Mouse (Mus musculus): ENCODE results near the gene Nav1. TPM values are rescaled to one million over a fixed set of nuclear protein-coding genes. Genes with fewer than 3 reads are reported as not detected.

The Nav1 gene
- polyA plus RNA-seq, 1 experiment = 16.3 TPM

DNA sequence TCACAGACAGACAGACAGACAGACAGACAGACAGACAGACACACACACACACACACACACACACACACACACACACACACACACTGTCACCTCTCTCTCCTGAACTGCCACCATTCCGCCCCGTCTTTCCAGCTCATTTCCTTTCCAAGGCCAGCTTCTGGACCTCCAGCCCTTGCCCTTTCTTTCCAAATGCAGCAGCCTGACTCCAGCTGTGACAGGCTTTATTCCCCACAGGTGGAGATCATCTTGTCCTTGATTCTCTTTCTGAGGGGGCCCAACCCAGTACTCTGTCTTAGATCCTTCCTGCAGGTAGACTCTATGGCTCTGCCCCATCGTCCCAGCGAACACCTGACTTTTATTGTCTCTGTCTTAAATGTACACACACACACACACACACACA, 53.5 kb downstream of the Nav1 start:
- no peak for TF ChIP-seq CTCF (IDR thresholded peaks at IDR 0.05; ENCODE audit: extremely low read depth, insufficient read depth, insufficient read length, insufficient replicate concordance)
- no peak for TF ChIP-seq POLR2A (IDR thresholded peaks at IDR 0.05; ENCODE audit: low read depth, low read length)
- Histone ChIP-seq H3K4me1 (ENCODE audit: control insufficient read depth, insufficient read depth, insufficient read length) (no peaks in the 10 kb centered on the region), H3K27me3 (ENCODE audit: control insufficient read depth, insufficient read depth, low read length) (no peaks in the 10 kb centered on the region), H3K27ac (ENCODE audit: insufficient read depth, low read length) (no peak overlapping the region), H3K36me3 (ENCODE audit: control insufficient read depth, insufficient read depth, low read length) (no peaks in the 10 kb centered on the region), H3K4me3 (ENCODE audit: extremely low read depth, insufficient read depth, insufficient read length) (no peak overlapping the region)
- no peak for DNase-seq (ENCODE audit: low read depth in 1 of 2, low spot score in 2 of 2)
- WGBS = 80% methylated on average over 4 of the region's 4 CpGs

DNA sequence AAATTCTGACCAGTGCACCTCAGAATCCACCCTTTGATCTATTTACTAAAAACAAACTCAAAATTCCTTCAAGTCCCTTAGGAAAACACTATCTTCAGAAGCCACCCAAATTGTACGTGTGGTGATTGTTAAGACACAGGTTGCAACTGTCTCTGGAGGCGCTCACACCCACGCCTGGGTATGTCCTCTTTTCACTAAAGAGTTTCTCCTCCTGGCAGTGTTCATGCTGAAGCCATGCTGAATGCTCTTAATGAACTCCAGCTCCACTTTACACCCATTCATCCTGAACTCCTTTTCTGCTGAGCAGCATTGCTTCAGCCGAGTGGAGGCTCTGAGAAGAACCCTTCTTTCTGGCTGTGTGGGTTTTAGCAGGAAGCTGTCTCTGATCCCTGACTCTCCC, 53.9 kb downstream of the Nav1 start:
- 79% methylated on average over 4 of the region's 4 CpGs for WGBS
- Histone ChIP-seq H3K4me3 (ENCODE audit: extremely low read depth, insufficient read depth, insufficient read length) (no peak overlapping the region), H3K36me3 (ENCODE audit: control insufficient read depth, insufficient read depth, low read length) (no peaks in the 10 kb centered on the region)

DNA sequence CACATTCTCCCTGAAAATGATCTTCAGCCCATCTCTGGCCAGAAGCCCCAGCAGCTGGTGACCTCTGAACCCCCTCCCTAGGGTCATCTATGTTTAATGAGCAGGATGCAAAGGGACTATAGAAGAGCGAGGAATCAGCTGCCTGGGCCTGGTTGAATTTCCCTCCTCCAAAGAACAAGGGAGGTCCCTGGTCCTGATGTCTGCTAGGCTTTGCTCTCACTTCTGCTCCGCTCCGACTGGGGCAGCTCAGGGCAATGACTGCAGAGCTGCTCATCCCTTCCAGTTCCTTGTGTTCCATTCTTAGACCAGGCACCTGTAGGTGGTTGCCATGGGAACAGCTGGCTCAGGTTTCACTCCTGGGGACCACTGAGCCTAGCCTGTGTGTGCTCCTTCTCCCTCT, 56.2 kb downstream of the Nav1 start:
- Histone ChIP-seq H3K27ac (ENCODE audit: insufficient read depth, low read length) (no peak overlapping the region), H3K4me3 (ENCODE audit: extremely low read depth, insufficient read depth, insufficient read length) (no peak overlapping the region), H3K27me3 (ENCODE audit: control insufficient read depth, insufficient read depth, low read length) (no peaks in the 10 kb centered on the region), H3K4me1 (ENCODE audit: control insufficient read depth, insufficient read depth, insufficient read length) (no peaks in the 10 kb centered on the region), H3K36me3 (ENCODE audit: control insufficient read depth, insufficient read depth, low read length) (no peaks in the 10 kb centered on the region)
- TF ChIP-seq CTCF (IDR thresholded peaks at IDR 0.05; ENCODE audit: extremely low read depth, insufficient read depth, insufficient read length, insufficient replicate concordance) (no peak), POLR2A (IDR thresholded peaks at IDR 0.05; ENCODE audit: low read depth, low read length) (no peak)
- no peak for DNase-seq (ENCODE audit: low read depth in 1 of 2, low spot score in 2 of 2)
- 85% methylated on average over 3 of the region's 3 CpGs for WGBS

More for the DNA sequence above, 53.9 kb downstream of the Nav1 start:
- no peaks in the 10 kb centered on the region for H3K27me3 ChIP-seq (ENCODE audit: control insufficient read depth, insufficient read depth, low read length)
- no peak for TF ChIP-seq POLR2A (IDR thresholded peaks at IDR 0.05; ENCODE audit: low read depth, low read length)
- no peak for TF ChIP-seq CTCF (IDR thresholded peaks at IDR 0.05; ENCODE audit: extremely low read depth, insufficient read depth, insufficient read length, insufficient replicate concordance)
- no peak for DNase-seq (ENCODE audit: low read depth in 1 of 2, low spot score in 2 of 2)
- H3K27ac ChIP-seq (ENCODE audit: insufficient read depth, low read length) = no peak overlapping the region
- no peaks in the 10 kb centered on the region for H3K4me1 ChIP-seq (ENCODE audit: control insufficient read depth, insufficient read depth, insufficient read length)

DNA sequence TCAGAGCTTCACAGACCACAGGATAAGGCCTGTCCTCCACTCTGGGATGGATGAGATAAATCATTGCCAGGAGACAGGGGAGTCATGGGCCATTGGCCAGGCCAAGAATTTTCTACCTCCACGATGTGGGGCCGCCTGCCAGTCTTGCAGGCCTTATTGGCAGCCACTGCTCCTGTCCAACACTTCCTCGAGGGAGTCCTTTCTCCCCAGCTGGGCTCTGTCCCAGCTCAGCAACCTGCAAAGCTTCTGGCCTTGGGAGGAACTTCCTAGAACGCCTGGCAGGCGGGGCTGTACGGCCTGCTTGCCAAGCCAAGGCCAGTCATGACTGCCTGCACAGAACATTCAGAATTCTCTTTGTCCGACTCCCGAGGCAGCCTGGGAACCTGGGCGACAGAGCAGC, 58.3 kb downstream of the Nav1 start:
- WGBS = 78% methylated on average over 9 of the region's 9 CpGs
- H3K4me1 ChIP-seq (ENCODE audit: control insufficient read depth, insufficient read depth, insufficient read length) = no peaks in the 10 kb centered on the region

DNA sequence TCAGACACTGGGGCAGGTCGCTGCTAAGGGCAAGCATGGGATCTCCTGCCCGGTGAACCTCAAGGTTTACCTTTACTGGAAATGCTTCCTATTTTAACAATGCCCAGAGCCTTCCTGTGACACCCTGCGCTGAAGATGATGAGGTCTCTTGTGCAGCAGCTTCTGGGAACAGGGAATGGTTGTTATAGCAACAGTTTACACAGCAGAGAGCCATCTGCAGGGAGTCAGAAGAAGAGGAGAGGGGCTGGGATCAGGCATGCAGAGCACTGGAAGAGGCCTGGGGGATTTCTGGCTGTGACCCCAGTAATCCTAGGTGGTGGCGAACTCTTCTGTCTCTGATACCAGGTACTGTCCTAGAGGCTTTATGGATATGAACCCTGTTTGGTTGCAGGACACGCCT, 61.0 kb downstream of the Nav1 start:
- Histone ChIP-seq H3K4me1 (ENCODE audit: control insufficient read depth, insufficient read depth, insufficient read length) (no peaks in the 10 kb centered on the region), H3K4me3 (ENCODE audit: extremely low read depth, insufficient read depth, insufficient read length) (no peak overlapping the region), H3K36me3 (ENCODE audit: control insufficient read depth, insufficient read depth, low read length) (no peaks in the 10 kb centered on the region), H3K27ac (ENCODE audit: insufficient read depth, low read length) (no peak overlapping the region), H3K27me3 (ENCODE audit: control insufficient read depth, insufficient read depth, low read length) (no peaks in the 10 kb centered on the region)
- no peak for TF ChIP-seq CTCF (IDR thresholded peaks at IDR 0.05; ENCODE audit: extremely low read depth, insufficient read depth, insufficient read length, insufficient replicate concordance)
- TF ChIP-seq POLR2A (IDR thresholded peaks at IDR 0.05; ENCODE audit: low read depth, low read length) = no peak
- WGBS = 94% methylated on average over 5 of the region's 5 CpGs
- DNase-seq (ENCODE audit: low read depth in 1 of 2, low spot score in 2 of 2) = no peak

More for the DNA sequence above, 58.3 kb downstream of the Nav1 start:
- Histone ChIP-seq H3K36me3 (ENCODE audit: control insufficient read depth, insufficient read depth, low read length) (no peaks in the 10 kb centered on the region), H3K4me3 (ENCODE audit: extremely low read depth, insufficient read depth, insufficient read length) (no peak overlapping the region), H3K27me3 (ENCODE audit: control insufficient read depth, insufficient read depth, low read length) (no peaks in the 10 kb centered on the region), H3K27ac (ENCODE audit: insufficient read depth, low read length) (no peak overlapping the region)
- TF ChIP-seq POLR2A (IDR thresholded peaks at IDR 0.05; ENCODE audit: low read depth, low read length) (no peak), CTCF (IDR thresholded peaks at IDR 0.05; ENCODE audit: extremely low read depth, insufficient read depth, insufficient read length, insufficient replicate concordance) (no peak)
- no peak for DNase-seq (ENCODE audit: low read depth in 1 of 2, low spot score in 2 of 2)

DNA sequence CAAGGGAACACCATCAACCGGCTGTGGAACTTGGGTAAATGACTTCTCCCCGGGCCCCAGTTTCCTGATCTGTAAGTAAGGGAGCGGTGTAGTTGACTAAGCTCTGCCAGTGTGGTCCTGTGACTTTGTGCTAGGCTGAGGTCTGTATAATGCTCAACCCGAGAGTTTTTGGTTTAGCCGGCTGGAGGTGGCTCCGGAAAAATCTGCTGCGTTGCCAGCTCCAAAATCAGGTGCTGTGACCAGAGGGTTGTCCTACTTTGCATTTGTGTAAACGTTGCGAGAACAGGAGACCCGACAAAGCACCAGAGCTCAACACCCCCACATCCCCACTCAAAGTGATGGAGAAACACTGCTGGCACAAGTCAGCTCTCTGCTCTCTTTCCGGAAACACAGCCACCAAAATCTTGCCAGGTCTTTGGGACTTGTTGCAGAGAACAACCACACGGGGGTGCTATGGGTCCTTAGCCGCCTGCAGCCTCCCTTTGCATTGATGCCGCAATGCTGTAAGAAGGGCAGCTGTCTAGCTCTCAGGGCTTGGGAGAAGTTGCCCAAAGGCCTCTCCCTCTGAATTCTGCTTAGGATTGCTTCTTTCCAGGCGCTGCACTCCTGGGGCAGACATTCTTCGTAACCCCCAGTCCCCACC, 62.5 kb downstream of the Nav1 start:
- TF ChIP-seq CTCF (IDR thresholded peaks at IDR 0.05; ENCODE audit: extremely low read depth, insufficient read depth, insufficient read length, insufficient replicate concordance) = peak; percentile 71; the same call in 1 of the 2 replicates
- TF ChIP-seq POLR2A (IDR thresholded peaks at IDR 0.05; ENCODE audit: low read depth, low read length) = no peak
- 34% methylated on average over 16 of the region's 16 CpGs for WGBS

More for the DNA sequence above, 62.5 kb downstream of the Nav1 start:
- Histone ChIP-seq H3K36me3 (ENCODE audit: control insufficient read depth, insufficient read depth, low read length) (no peaks in the 10 kb centered on the region), H3K4me3 (ENCODE audit: extremely low read depth, insufficient read depth, insufficient read length) (no peak overlapping the region), H3K4me1 (ENCODE audit: control insufficient read depth, insufficient read depth, insufficient read length) (no peaks in the 10 kb centered on the region), H3K27ac (ENCODE audit: insufficient read depth, low read length) (no peak overlapping the region), H3K27me3 (ENCODE audit: control insufficient read depth, insufficient read depth, low read length) (no peaks in the 10 kb centered on the region)
- peak; percentile 31 to 53 for DNase-seq (ENCODE audit: low read depth in 1 of 2, low spot score in 2 of 2)
